Mouse (Mus musculus): ENCODE measurements around the gene Doc2g. TPM values are rescaled to one million over a fixed set of nuclear protein-coding genes. Genes with fewer than 3 reads are reported as not detected.
"Not testable (repeated sequence)": the region's sequence is repeated elsewhere in the genome, so short reads cannot be mapped to it uniquely, and the experiment has no call there.

The Doc2g gene
- total RNA-seq (2021), result 1 to 10 TPM; 1.9 to 2.4 TPM
- long read RNA-seq, experiment 1, partial matches to known transcripts, result 0 of 6 reads
- long read RNA-seq, experiment 1, other reads (novel, unspliced or antisense), result 6 of 6 reads
- long read RNA-seq, experiment 2, partial matches to known transcripts, result 0 of 8 reads
- long read RNA-seq, experiment 2, other reads (novel, unspliced or antisense), result 6 of 8 reads

DNA sequence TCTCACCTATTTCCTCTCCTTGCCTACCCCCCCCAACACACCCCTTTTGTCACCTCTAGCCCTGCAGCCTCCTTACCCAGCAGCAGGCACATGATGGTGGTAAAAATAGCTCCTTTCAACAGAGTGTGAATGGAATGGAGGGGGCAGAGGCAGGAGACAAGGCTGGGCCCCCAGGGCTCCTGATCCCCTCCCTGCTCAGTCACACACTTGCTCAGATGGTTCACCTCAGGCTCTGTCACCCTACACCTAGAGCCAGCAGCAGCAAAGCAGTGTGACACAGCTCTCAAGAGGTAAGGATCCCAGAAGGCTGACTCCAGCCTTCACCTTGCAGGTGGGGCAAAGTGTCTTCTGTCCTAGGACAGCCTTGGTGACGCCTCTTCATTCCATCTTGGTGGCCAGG, at the start of gene Doc2g:
TSS of gene Doc2g (plus strand) at position 202 of the 400 bp plus-strand sequence.
- DNase-seq (ENCODE audit: low spot score in 2 of 2), result no peak

DNA sequence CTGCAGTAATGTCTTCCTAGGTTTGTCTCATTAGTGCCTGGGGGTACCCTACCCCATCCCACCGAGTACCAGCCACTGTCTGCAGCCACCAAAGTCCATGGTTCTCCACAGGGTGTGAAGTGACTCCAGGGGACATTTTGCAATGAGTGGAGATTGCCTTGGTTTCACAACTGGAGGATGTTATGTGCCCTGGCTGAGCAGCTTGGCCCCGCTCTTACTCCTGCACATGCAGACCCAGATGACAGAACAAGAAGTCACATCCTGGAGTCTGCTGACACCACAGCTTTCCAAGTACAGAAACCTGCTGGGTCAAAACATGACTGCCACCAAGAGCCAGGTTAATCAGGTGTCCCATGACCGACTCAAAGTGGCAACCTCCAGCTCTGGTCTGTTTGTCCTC, 48.1 kb upstream of the Doc2g start:
- DNase-seq (ENCODE audit: low spot score in 2 of 2), result no peak

DNA sequence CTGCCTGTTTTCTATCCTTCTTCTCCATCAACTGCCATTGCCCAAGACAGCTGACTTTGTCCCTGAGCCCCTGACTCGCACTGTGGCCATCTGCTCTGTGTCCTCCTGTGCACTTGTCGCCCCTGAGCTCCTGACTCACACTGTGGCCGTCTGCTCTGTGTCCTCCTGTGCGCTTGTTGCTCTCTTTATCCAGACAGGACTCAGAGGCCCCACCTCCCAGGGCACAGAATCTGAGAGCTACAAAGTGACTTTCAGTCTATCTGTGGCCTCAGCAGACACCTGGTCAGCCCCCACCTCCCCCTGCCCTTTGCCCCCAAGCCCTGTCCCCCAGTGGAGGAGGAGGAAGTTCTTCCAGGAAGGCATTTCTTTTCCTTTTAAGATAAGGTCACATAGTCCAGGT, 47.3 kb upstream of the Doc2g start:
- no peak for DNase-seq (ENCODE audit: low spot score in 2 of 2)

DNA sequence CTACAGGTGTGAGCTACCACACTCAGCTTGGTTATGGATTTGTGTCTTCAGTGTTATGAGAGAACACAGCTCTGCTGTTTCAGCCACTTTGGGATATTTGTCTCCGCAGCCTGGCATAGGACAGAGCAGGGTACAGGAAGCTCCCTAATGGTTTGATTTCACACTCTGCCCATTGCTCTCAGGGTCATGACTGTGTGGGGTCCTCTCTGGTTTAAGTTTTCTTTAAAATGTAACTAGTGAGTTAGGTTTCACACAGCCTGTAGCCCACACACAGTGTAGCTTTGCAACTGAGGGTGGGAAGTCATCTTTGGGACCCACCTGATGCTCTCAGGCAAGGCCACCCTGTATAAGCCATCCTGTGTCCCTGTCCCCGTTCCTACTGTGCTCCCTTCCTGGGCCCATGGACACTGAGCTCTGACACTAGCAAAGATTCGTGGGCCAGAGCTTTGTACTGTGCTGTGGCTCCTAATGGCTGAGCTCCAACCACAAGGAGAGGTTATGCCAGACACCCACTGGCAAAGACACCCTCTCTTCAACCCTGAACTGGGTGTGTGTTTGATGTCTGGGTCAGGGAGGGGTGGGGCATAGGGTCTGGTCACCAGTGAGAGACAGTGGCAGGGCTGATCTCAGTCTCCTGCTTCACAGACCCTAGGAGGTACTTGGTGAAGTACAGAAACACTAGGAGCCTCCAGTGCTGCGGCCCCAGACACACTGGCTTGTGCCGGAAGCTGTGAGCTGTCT, 45.6 kb upstream of the Doc2g start:
- not testable (repeated sequence) for DNase-seq (ENCODE audit: low spot score in 2 of 2)

DNA sequence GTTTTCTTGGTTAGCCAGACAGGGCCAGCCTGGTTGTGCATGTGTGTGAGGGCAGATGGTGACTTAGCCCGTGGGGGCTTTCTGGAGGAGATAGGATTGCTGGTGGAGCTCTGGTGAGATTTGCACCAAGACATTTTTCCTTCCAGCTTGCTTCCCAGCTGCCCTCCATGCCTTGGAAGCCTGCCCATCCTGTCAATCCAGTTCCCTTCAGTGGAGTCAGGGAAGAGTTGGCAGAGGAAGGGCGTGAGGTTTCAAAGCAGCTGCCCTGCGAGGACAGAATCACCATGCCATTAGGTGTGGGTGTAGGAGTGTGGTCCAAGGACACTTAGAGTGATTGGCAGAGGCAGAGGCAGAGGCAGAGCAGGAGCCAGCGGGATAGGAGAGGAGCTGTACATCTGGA, 44.6 kb upstream of the Doc2g start, which contains the start of gene Aldh3b3:
TSS of gene Aldh3b3 (plus strand) at position 176 of the 400 bp plus-strand sequence.
- no peak for DNase-seq (ENCODE audit: low spot score in 2 of 2)

DNA sequence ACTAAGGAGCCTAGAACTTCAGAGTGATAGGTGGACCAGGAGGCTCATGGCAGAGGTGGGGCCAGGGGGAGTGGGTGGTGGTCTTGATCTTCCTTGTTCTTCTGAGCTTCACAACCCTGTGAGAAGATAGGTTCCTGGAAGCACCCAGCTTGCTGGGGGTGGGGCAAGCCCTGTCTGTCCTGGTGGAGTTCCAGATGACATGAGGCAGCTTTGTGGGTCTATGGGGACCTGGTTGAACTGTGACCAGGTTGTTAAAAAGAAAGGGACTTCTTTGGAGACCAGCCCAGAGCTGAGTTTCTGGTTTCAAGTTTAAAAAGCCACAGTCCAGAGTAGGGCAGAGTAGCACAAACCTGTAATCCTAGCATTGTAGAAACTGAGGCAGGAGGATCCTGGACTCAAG, 44.1 kb upstream of the Doc2g start:
- no peak for DNase-seq (ENCODE audit: low spot score in 2 of 2)

DNA sequence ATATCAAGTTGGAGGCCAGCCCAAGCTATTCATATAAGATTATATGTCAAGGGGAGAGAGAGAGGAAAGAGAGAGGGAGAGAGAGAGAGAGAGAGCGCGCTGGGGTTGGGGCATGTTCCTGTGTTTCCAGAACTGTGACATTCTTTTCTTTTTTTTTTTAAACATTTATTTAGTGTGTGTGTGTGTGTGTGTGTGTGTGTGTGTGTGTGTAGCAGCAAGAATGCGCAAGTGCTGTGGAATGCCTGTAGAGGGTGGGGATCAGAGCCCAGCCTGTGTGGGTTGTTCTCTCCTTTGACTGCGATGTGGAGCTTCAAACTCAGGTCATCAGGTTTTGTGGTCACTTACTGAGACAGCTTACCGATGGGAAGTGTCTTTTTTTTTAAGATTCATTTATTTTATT, 42.9 kb upstream of the Doc2g start:
- DNase-seq (ENCODE audit: low spot score in 2 of 2), result no peak

DNA sequence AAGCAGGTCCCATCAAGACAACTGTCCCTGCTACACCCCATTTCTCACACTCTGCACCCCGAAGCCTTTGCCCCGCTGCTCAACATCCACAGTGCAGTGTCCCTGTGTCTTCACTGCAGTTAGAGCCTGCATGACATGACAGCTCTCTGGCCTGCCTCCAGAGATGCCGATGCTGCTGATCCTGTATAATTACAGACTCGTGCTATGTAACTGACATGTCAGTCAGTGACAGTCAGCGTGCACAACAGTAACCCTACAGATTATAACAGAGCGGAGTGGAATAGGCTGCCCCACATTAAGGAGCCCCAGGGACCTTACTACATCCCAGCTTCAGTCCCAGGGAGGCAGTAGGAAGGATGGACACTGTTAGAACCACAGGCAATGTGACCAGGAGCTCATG, 41.3 kb upstream of the Doc2g start:
- not testable (repeated sequence) for DNase-seq (ENCODE audit: low spot score in 2 of 2)

DNA sequence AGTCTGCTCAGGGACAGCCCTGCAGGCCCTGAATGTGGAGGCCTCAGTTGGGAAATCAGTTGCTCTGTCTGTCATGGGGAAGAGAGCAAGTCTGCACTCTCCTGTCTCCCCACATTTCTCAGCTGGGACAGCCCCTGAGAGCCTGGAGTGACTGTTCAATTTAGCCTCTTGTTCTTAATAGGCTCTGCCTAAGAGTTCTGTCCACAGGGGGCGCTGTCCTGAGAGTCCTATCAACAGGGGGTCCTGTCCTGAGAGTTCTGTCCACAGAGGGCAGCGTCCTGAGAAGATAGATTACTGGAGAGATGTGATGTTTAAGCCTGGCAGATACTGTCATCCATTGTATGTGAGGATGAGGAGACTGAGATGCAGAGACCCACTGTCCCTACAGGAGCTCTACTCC, 40.6 kb upstream of the Doc2g start:
- no peak for DNase-seq (ENCODE audit: low spot score in 2 of 2)

DNA sequence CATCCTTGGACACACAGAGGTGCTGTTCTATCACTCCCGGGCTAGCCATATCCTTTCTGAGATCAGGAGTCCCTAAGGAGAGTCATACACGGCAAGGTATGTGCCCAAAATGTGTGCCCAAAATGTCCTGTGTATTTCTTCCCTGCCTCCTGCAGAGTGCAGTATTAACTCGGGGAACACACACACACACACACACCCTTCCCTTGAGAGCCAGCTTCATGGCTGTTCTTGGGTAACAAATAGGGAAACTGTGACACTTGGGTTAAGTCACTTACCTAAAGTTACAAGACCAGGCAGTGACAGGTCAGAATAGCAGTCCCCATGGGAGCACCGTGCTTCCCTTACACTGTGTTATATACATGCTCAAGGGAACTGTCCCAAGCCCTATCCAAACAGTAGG, 39.1 kb upstream of the Doc2g start:
- DNase-seq (ENCODE audit: low spot score in 2 of 2), result no peak

DNA sequence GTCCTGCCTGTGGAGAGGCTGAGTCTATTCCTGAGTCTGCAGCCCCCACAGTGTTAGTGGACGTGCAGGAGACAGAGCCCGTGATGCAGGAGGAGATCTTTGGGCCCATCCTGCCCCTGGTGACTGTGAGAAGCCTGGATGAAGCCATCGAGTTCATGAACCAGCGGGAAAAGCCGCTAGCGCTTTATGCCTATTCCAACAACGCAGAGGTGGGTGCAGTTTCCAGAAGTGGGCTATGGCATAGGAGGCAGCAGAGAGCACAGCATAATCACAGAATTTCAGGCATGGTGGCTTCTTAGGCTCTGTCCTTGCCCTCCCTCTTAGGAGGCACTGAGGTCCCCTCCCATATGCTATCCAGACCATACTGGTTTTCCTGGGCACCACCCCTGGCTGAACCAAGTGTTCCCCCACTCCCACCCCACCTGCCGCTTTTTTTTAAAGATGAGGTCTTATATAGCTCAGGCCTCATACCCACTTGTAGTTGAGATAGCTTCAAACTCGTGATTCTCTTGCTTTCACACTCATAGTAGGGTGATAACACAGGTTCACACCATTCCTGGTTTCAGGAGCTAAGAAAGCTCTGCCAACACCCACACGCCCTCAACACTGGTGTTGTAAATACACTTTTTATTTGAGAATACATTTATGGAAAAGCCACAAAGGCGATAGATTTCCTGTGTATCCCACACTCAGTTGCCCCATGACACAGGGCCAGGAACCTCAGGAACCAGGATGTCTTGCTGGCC, 36.6 kb upstream of the Doc2g start:
- no peak for DNase-seq (ENCODE audit: low spot score in 2 of 2)

DNA sequence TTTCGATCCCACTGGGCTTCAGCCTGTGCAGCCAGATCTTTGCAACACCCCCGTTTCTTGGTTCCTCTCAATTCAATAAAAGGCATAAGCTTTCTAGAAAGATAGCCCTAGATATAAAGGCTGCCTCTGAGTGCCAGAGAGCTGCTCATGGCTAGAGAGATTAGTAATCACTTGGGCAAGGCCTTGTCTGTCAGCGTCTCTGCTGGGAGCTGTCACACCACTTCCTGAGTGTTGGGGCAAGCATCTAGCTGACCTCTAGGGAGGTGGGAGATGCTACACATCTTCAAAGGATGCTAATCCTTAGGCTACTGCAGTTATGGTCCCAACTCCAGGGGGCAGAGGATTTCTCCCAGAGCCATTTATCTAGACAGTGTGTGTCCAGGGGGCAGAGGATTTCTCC, 35.9 kb upstream of the Doc2g start:
- DNase-seq (ENCODE audit: low spot score in 2 of 2), result no peak

DNA sequence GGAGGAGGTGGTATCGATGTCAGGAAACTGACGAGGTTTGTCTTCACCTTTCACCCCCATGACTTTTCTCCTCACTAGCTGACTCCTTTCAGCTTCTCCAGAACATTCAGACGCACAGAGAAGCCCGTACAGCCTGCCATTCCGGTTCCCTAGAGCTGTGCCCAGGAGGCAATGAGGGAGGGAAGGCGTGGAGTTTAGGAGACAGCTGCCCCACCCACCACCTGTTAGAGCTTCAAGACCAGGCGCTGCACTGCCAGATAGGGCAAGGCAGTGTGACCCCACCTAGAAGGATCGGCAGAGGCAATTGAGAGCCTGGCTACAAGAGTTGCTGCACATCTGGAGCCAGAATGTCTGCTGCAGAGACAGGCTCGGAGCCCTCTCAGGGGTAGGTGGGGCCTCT, 30.9 kb upstream of the Doc2g start, which contains the start of gene Aldh3b2:
TSS of gene Aldh3b2 (plus strand) at position 100 of the 400 bp plus-strand sequence.
- no peak for DNase-seq (ENCODE audit: low spot score in 2 of 2)

DNA sequence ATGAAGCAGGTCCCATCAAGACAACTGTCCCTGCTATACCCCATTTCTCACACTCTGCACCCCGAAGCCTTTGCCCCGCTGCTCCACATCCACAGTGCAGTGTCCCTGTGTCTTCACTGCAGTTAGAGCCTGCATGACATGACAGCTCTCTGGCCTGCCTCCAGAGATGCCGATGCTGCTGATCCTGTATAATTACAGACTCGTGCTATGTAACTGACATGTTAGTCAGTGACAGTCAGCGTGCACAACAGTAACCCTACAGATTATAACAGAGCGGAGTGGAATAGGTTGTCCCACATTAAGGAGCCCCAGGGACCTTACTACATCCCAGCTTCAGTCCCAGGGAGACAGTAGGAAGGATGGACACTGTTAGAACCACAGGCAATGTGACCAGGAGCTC, 28.5 kb upstream of the Doc2g start:
- not testable (repeated sequence) for DNase-seq (ENCODE audit: low spot score in 2 of 2)

DNA sequence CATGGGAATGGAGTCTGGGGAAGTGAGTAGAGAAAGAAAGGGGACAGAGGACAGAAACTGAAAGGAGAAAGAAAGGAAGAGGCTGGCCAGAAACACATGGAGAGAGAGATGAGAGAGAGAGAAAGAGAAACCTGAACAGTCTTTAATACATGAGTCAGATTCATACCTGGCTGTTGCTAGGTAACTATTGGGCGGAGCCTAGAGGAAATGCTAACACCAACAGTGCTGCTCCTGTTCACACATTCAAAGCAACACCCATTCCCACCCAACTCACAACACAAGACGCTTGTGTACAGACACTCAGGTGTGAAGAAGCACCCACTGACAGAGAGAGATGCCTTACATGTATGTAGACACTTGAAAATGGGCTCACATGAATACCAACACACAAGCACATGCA, 27.2 kb upstream of the Doc2g start:
- DNase-seq (ENCODE audit: low spot score in 2 of 2), result no peak

DNA sequence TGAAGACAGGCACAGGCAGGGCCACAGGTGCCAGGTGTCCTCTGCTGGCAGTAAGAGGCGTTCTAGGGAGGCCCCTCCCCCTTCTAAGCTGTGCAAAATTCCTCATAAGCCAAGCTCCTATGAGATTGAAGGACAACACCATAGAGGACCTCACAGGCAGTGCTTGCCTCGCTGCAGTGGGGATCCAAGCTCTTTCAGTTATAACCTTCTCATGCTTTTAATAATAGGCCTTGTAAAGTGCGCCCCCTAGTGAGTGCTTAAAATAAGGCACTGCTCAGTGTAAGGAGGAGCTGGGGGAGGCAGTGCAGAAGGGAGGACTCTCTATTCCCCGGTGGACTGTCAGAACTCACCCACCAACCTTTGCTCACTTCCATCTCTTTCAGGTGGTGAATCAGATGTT, 22.8 kb upstream of the Doc2g start:
- peak; percentile 68 to 78 for DNase-seq (ENCODE audit: low spot score in 2 of 2)

DNA sequence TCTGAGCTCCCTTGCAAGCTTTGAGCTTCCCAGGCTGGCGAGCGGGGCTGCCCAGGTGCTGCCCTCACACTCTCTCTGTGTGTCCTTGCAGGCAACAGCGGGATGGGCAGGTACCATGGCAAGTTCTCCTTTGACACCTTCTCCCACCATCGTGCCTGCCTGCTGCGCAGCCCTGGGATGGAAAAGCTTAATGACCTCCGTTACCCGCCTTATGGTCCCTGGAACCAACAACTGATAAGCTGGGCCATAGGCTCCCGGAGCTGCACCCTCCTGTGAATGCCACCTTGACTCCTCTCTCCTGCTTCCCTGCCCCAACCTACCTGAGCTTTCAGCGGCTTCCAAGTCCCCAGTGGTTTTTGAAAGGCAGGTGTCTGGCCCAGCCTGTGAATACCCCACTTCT, 22.2 kb upstream of the Doc2g start:
- no peak for DNase-seq (ENCODE audit: low spot score in 2 of 2)

DNA sequence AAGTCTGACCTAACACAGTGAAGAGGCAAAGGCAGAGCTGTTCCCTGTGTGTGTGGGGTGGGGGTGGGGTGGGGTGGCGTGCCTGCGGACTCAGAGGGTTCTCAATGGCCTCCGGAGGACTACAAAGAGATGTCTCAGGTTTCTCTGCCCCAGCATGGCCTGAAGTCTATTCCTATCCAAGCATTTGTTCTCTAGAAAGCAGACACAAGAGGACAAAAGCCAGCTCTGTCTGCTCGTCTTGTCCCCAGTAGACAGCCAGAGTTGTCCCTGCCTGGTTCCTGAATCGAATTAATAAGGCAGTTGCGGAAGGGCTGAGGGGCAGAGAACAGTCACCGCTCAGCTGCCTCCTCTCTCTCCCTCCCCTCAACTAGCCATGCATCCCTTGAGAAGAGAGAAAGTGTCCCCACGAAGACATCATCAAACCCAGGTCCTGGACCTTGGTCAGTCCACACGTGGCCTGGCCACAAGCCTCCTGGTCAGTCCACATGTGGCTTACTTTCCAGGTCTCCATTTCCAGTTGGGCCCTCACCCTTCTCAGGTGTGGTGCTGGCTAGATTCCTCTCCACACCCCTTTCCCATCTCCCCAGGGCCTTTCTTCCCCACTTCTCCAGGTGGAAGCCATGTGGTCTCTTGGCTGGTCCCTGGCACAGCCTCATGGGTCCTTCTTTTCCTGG, 19.4 kb upstream of the Doc2g start:
- DNase-seq (ENCODE audit: low spot score in 2 of 2), result no peak

DNA sequence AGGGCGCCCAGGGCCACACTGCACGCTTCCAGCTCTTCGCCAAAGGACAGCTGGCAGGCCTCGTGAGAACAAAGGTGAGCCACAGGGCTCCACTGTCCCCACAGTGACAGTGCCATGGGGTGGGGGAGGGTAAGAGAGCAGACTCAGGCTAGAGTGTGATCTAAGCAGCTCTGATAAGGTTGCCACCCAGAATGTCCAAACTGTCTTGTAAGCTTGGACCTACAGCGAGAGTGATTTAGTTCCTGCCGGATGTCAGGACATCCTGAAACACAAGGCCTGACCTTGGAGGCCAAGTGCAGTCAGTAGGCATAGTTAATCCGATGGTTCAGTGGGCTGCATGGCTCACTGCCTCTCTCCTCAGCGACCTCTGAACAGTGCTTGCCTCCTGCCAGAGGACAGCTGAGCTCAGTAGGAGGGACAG, 17.8 kb upstream of the Doc2g start:
- peak in 1 of 2 experiments; percentile 29 for DNase-seq (ENCODE audit: low spot score in 2 of 2)

DNA sequence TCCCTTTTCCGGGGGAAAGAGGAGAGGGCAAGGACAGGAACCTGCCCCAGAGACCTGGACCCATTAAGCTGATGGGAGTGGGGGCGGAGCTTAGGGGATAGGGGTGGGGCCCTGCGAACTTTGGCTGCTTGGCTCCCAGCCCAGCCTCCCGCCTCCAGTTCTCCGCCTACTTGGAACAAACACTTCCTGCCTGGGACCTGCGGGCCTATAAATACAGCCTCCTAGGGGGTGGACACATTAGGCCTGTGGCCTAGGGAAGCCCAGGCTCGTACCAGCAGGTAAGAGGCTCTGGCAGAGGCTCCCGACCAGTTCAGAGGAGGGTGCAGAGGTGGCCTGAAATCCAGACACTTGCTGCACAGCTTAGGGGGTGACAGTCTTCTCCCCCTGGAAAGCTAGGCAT, 16.8 kb upstream of the Doc2g start, which contains the start of gene Acy3:
TSS of gene Acy3 (plus strand) at position 237 of the 400 bp plus-strand sequence.
- peak; percentile 75 to 79 for DNase-seq (ENCODE audit: low spot score in 2 of 2)

DNA sequence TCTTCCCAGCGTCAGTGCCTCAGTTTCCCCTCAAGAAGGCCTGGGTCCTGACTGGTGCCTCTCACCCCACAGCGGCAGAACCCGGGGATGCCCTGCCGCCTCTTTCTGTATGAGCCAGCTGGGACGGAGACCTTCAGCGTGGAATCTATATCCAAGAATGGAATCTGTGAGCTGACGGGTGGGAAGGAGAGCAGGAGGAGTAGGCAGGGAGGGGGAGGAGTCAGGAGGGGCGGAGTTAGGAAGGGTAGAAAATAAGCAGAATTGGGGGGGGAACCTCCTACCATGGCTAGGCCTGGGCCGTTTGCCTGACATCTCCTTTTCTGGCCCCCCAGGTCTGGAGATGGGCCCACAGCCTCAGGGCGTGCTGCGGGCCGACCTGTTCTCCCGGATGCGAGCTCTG, 15.0 kb upstream of the Doc2g start:
- DNase-seq (ENCODE audit: low spot score in 2 of 2), result no peak

All from adrenal gland, adult 18-20 months (tissue).